Mouse (Mus musculus) bone marrow macrophage, adult 2 months (primary cell): ENCODE measurements around the gene Gm44511. TPM values are rescaled to one million over a fixed set of nuclear protein-coding genes. Genes with fewer than 3 reads are reported as not detected.
"Not testable (repeated sequence)": the region's sequence is repeated elsewhere in the genome, so short reads cannot be mapped to it uniquely, and the experiment has no call there.

Experiments used
- H3K27ac ChIP-seq: 2 replicates; pipeline ENCODE4 v1.5.1; 2012; ENCODE audit warnings: low read depth, low read length; ENCODE audit not compliant: insufficient read depth
- H3K4me1 ChIP-seq: 2 replicates; pipeline ENCODE4 v1.6.1; 2012; ENCODE audit warnings: low read length; ENCODE audit not compliant: control insufficient read depth, insufficient read depth
- H3K4me3 ChIP-seq: 2 replicates; pipeline ENCODE4 v1.5.1; 2012; ENCODE audit warnings: mild to moderate bottlenecking, low read length, moderate library complexity; ENCODE audit not compliant: insufficient read depth
- CTCF ChIP-seq: IDR thresholded peaks from 2 replicates; pipeline ENCODE4 v1.5.1; 2012; ENCODE audit warnings: low read depth, mild to moderate bottlenecking, low read length, moderate library complexity
- POLR2A ChIP-seq: IDR thresholded peaks from 2 replicates; pipeline ENCODE4 v1.6.1; 2012; ENCODE audit warnings: mild to moderate bottlenecking, low read depth, low read length, borderline replicate concordance
- polyA plus RNA-seq: library from polyadenylated mRNA; stranded (reverse); fragments of >200 nt; gene quantifications from 2 replicates; pipeline ENCODE4 v1.2.4, GENCODE M21; 2012; ENCODE audit not compliant: missing spikeins, insufficient read depth, insufficient read length

Gm44511 gene
- polyA plus RNA-seq, 1 experiment: not detected

DNA sequence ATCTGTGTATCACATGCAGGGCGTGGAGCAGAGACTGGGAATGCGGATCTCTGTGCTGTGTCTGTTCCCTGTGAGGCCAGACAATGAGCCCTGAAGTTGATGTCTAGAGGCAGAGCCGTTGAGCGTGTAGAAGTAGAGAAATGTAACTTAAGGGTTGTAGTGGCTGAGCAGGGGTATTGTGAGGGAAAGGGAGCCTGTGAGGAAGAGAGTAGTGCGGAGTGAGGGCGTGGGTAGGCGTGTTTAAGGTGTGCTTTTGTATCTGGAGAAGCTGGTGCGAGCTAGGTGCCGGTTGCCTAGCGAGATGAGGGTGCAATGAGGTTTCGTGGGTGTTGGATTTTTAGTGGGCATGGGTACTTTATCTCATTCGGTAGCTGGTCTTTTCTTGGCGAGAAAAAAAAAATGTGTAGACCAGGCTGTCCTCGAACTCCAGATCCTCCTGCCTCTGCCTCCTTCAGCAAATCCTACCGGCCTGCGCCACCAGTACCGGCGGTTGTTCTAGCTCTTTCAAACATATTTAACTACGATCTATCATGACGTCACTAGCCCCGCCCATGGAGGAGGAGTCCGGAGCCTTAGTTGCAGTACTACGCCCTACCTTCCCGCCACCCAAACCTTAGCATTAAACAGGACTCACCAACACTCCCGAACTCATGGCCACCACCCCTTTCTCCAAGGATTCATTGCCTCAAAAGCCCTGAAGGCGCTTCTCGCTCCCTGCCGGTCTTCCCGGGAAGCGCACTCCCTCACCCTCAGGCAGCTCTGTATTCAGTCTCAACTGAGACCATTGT lies 62.2 kb downstream of the Gm44511 start:
- H3K27ac ChIP-seq: no peak overlapping the region

DNA sequence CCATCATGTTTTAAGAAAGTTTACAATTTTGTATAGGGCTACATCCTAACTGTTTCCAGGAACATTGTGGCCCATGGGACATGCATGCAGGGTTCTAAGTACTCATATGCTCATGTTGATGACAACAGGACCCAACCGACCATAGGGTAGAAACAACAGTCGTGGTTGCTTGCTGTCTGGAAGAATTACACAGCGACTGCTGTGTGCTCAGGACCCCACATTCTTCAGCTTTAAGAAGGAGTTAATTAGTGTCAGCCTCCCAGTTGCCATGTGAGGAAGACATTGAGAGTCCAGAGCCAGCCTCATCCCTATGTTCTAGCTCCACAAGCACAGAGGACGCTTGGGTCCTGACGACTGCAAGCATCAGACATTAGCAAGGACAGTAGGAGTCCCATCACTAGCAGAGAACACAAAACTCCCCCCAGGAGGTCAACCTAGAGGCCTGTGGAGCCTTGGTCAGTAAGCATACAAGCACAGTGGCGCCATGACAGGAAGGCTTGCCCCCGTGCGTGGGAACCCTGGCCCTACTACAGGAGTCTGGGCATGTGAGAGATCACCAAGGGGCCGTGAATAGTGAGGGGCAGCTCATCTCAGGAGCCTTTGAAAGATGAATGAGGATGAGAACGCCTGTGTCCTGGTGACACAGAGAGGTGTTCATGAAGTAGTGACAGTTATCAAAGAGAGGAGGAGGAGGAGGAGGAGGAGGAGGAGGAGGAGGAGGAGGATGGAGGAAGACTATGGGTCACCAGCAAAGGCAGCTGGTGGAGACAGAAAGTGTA lies 63.0 kb downstream of the Gm44511 start:
- H3K27ac ChIP-seq, H3K4me1 ChIP-seq: not testable (repeated sequence)
- H3K4me3 ChIP-seq: peak overlapping the region; percentile 59

More for the DNA sequence above, 62.2 kb downstream of the Gm44511 start:
- Histone ChIP-seq H3K4me3 (peak overlapping the region; percentile 62), H3K4me1 (peaks cover 5% of the 10 kb centered on the region)
- no peak for TF ChIP-seq POLR2A
- TF ChIP-seq CTCF: no peak

GRCm38 (mm10) chr6:128761144-128761540 lies 65.0 kb downstream of the Gm44511 start:
- H3K4me1 ChIP-seq: peaks cover 3% of the 10 kb centered on the region
- no peak for TF ChIP-seq POLR2A
- H3K27ac ChIP-seq: no peak overlapping the region
- peak overlapping the region; percentile 66 for H3K4me3 ChIP-seq

DNA sequence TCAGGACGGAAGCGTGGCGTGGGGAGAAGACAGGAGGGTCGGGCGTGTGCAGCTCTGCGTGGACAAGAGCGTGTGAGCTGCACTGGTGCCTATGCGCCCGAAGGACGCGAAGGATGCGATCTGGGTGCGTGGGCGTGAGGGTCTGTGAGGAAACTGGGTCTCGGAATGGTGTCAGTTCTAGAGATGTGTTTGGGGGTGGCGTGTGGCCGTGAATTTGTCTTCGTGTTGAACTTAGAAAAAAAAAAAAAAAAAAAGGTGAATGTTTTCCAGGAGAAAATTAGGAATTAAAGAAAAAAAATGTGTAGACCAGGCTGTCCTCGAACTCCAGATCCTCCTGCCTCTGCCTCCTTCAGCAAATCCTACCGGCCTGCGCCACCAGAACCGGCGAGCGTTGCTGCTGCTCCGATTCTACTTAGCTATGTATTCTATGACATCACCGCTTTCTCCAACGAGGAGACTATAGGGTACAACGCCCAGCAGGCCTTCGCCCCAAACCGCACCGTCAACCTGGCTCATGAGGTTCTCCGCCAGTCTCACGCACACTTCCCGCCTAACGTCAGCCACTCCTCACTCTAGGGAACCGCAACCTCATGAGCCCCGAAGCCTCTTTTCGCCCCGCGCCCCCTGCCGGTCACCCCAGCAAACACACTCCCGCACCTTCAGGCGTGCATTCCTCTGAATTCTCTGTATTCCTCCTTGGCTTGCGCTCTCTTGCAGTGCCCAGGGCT lies 65.5 kb downstream of the Gm44511 start:
- not testable (repeated sequence) for H3K4me1 ChIP-seq
- peak; percentile 71 for TF ChIP-seq CTCF
- Histone ChIP-seq H3K27ac (peak overlapping the region; percentile 33), H3K4me3 (peak overlapping the region; percentile 91)

- peak overlapping the region; percentile 91 for H3K4me3 ChIP-seq
- H3K27ac ChIP-seq: peak overlapping the region; percentile 33
- not testable (repeated sequence) for H3K4me1 ChIP-seq
Measured at GRCm38 (mm10) chr6:128760016-128760415, 66.1 kb downstream of the Gm44511 start.

DNA sequence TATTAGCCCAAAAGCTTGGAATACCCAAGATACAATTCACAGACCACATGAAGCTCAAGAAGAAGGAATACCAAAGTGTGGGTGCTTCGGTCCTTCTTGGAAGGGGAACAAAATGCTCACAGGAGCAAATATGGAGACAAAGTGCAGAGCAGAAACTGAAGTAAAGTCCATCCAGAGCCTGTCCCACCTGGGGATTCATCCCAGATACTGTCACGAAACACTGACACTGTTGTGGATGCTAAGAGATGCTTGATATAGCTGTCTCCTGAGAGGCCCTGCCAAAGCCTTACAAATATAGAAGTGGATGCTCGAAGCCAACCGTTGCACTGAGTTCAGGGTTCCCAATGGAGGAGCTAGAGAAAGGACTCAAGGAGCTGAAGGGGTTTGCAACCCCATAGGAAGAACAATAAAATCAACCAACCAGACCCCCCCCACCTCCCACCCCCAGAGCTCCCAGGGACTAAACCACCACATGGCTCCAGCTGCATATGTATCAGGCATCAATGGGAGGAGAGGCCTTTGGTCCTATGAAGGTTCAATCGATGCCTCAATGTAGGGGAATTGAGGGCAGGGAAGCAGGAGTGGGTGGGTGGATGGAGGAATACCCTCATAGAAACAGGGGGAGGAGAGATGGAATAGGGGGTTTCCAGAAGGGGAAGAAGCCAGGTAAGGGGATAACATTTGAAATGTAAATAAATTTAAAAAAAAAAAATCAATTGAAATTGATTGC lies 66.7 kb downstream of the Gm44511 start:
- H3K4me3 ChIP-seq: no peak overlapping the region
- no peak overlapping the region for H3K27ac ChIP-seq
- no peak for TF ChIP-seq CTCF
- no peak for TF ChIP-seq POLR2A
- peaks cover 5% of the 10 kb centered on the region; the same call in 1 of the 2 replicates for H3K4me1 ChIP-seq

GRCm38 (mm10) chr6:128755402-128755763 lies 70.7 kb downstream of the Gm44511 start:
- not testable (repeated sequence) for H3K4me3 ChIP-seq, H3K27ac ChIP-seq, H3K4me1 ChIP-seq

DNA sequence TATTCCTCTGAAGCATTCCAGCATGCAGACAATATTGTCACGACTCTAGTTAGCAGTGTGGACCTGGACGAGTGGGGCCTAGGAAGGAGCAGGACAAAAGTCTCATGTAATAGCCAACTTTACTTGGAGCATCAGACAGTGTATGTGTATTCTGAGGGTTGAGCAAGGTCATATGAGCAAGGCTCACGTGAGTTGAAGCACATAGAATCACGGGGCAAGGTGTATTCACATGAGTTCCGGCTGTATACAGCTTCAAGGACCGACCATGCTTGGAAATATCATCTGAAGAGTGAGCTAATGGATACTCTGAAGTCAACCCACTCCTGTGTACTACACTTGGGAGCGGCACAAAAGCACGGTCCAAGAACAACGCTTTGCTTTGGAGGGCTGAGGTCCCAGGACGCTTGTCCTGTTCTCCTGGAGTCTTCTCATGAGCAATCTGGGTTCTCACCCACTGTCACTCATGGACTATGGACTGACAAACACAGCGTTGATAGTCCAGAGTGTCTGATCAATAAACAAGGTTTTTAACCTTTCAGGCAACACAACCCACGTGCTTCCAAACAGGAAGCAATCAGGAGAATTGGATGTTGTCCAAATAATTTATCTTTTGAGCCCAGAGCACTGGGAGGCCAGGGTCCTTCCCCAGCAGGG lies 71.2 kb downstream of the Gm44511 start:
- H3K4me1 ChIP-seq, H3K27ac ChIP-seq, H3K4me3 ChIP-seq: not testable (repeated sequence)

- H3K4me1 ChIP-seq, H3K27ac ChIP-seq: not testable (repeated sequence)
- peak overlapping the region; percentile 17; the same call in 1 of the 2 replicates for H3K4me3 ChIP-seq
Measured at GRCm38 (mm10) chr6:128754265-128754664, 71.8 kb downstream of the Gm44511 start.
